Mouse (Mus musculus): ENCODE measurements at regions not wholly inside any gene's neighbourhood (a gene's known extent, or its start where the extent isn't known, plus 50 kb on each side); places are given as distances from the start of the nearest gene placed in this dataset.
A peak's percentile ranks its signal among the peaks of the same experiment; 100 is the strongest.
"Not testable (repeated sequence)": the region's sequence is repeated elsewhere in the genome, so short reads cannot be mapped to it uniquely, and the experiment has no call there.

- peak; percentile 25 to 42 for DNase-seq
These were observed 502.6 kb upstream of the Gdi2 start for GRCm38 (mm10) chr13:3035291-3035690.

DNA sequence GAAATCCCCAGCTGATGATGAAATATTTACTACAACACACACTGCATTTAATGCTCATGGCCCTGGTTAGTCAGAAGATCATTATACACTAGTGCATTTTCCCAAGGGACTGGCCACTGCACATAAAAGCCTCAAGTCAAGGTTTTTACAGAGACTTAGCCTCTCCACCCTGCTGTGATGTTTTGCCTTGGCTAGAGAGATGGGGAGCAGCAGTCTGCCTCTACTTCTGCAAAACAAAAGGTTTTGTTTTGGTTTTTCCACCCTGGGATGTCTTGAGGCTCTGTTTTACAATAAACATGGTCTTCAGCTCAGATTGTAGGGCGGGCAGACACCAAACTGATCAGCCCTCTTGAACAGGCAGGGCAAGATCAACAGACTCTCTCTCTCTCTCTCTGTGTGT, 500.9 kb upstream of the Gdi2 start:
- DNase-seq: not testable (repeated sequence)

GRCm38 (mm10) chr13:3046381-3047105, 491.3 kb upstream of the Gdi2 start:
- peak; percentile 29 to 45 for DNase-seq

- DNase-seq: not testable (repeated sequence)
These were observed 454.4 kb upstream of the Gdi2 start for GRCm38 (mm10) chr13:3083480-3083879.

- not testable (repeated sequence) for DNase-seq
These were observed 447.9 kb upstream of the Gdi2 start for GRCm38 (mm10) chr13:3089971-3090370.

- DNase-seq: not testable (repeated sequence)
These were observed 431.3 kb upstream of the Gdi2 start for GRCm38 (mm10) chr13:3106543-3106942.

- DNase-seq: peak in 1 of 2 experiments; percentile 9
These were observed 409.7 kb upstream of the Gdi2 start for GRCm38 (mm10) chr13:3128150-3128549.

DNA sequence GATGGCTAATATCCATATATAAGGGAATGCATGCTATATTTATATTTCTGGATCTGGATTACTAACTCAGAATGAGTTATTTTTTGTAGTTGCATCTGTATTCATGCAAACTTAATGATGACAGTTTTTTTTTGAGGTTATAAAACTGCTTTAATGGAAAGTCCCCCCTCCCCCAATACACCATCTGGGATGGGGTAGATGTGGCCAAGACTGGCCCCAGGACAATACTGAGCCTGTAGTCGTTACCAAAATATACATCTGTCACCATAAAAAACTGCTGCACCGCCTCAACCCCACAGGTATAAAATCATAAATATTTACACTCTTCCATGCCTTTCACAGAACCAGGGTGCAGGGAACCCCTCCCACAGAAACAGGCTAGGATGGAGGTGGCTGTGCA, 400.6 kb upstream of the Gdi2 start:
- DNase-seq: not testable (repeated sequence)

GRCm38 (mm10) chr13:3138698-3139097, 399.2 kb upstream of the Gdi2 start:
- peak; percentile 14 to 32 for DNase-seq

DNA sequence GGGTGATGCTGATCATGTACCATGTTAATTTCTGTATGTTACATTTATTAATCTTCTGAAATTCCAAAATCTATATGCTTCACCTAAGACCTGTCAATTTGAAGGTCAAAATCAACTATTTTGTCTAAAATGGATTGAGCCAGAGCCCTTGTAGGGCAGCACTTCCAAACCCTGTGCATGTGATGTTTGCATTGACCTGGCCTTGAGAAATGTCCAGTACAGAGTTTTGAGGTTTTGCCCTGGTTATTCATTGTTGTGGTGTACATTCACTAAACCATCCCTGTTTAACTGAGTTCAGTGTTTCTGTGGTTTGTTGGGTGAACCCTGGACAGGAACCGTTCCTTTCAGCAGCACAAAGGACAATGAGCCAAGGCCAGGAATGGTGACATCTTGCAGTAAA, 392.4 kb upstream of the Gdi2 start:
- DNase-seq: not testable (repeated sequence)
